Mouse (Mus musculus): ENCODE data around the gene Chrna4. TPM values are rescaled to one million over a fixed set of nuclear protein-coding genes. Genes with fewer than 3 reads are reported as not detected.

The Chrna4 gene
- polyA plus RNA-seq, 1 experiment from 2014 or later, result 5.5 TPM

DNA sequence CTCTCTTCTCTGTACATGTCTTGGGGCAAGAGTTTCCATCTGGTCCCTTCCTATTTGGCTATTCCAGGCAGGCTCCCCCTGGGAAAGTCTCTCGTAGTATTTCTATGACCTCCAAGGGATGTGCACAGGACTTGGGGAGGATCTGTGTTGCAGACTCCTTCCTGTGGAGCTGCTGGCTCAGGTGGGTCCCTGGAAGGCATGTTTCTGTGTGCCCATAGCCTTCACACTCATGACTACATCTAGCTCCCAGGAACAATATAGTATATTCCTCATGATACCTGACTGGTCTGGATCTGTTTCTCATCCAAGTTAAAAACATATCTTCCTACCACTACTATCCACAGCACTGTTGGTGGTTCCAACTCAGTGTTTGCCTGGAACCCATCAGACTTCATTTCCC lies 56.3 kb downstream of the Chrna4 start:
- Histone ChIP-seq H3K9me3 (no peaks in the 10 kb centered on the region), H3K36me3 (replicated peaks) (peaks cover 29% of the 10 kb centered on the region), H3K27me3 (replicated peaks; ENCODE audit: low read depth, poor library complexity, severe bottlenecking) (no peaks in the 10 kb centered on the region), H3K4me3 (no peak overlapping the region), H3K4me1 (peaks cover 18% of the 10 kb centered on the region), H3K27ac (replicated peaks) (peak overlapping the region; percentile 65)
- 65% methylated on average over 1 of the region's 1 CpGs for WGBS
- DNase-seq (ENCODE audit: low spot score), result no peak

DNA sequence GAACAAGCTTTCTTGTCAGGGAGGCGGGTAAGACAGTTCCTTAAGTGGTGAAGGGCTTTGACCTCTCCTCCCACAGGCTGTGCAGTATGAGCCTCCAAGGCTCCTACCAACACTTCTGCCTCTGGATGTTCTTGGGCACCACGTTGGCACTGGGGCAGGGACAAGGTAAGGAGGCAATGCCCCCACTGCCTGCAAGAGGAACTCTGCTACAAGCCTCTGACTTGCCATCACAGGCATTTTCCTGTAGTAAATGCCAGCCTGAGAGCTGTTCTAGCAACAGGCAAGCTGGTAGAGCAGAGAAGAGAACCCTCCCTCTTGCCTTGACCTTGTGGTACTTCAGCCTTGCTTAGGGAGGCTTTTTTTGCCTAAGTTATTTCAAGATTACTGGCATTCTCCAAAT lies 56.9 kb downstream of the Chrna4 start, which contains the start of gene Col20a1:
Gene Col20a1 (plus strand): TSS at position 87 of the 400 bp plus-strand sequence.
- Histone ChIP-seq H3K27ac (replicated peaks) (peak within 1 kb of the TSS; percentile 65), H3K9me3 (no peaks in the 10 kb centered on the region), H3K36me3 (replicated peaks) (peaks cover 34% of the 10 kb centered on the region), H3K27me3 (replicated peaks; ENCODE audit: low read depth, poor library complexity, severe bottlenecking) (no peaks in the 10 kb centered on the region), H3K4me3 (no peak within 1 kb of the TSS), H3K4me1 (peaks cover 18% of the 10 kb centered on the region)
- DNase-seq (ENCODE audit: low spot score), result no peak
- 51% methylated on average over 2 of the region's 2 CpGs for WGBS

DNA sequence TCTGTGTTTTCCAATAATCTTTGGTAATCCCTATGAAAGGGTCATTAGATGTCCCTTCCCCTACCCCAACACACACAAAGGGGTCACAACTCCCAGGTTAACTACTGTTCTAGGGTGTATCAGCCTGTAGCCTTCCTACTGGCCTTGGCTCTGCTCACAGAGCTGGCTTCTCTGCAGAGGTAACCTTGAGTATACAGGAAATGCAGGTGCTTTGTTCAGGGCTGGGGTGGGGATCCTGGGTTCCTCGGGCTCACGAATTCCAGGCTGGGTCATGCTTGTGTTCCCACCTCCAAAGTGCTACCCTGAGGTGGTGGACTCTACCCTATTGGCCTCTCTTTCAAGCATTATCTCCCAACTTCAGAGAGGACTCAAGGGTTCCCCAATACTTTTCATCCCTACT lies 57.7 kb downstream of the Chrna4 start:
- H3K4me1 ChIP-seq, result peaks cover 18% of the 10 kb centered on the region
- no peak for DNase-seq (ENCODE audit: low spot score)
- 87% methylated on average over 2 of the region's 2 CpGs for WGBS
- H3K36me3 ChIP-seq (replicated peaks), result peaks cover 43% of the 10 kb centered on the region
- no peak overlapping the region for H3K4me3 ChIP-seq
- H3K27me3 ChIP-seq (replicated peaks; ENCODE audit: low read depth, poor library complexity, severe bottlenecking), result no peaks in the 10 kb centered on the region
- no peaks in the 10 kb centered on the region for H3K9me3 ChIP-seq
- no peak overlapping the region for H3K27ac ChIP-seq (replicated peaks)

DNA sequence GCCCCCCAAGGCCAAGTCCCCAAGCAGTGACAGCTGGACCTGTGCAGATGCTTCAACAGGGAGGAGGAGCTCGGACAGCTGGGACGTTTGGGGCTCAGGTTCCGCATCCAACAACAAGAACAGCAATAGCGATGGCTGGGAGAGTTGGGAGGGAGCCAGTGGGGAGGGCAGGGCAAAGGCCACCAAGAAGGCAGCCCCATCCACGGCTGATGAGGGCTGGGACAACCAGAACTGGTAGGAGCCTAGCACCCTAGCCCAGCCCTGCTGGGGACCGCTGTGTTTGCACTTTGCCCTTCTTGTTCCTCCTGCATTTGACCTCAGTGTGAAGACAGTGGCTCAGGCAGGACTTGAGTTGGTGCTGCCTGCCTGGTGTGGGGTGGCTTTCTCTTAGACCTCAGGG lies 62.2 kb downstream of the Chrna4 start:
- 82% methylated on average over 6 of the region's 6 CpGs for WGBS
- Histone ChIP-seq H3K4me3 (no peak overlapping the region), H3K4me1 (no peaks in the 10 kb centered on the region), H3K27me3 (replicated peaks; ENCODE audit: low read depth, poor library complexity, severe bottlenecking) (no peaks in the 10 kb centered on the region), H3K36me3 (replicated peaks) (peaks cover 88% of the 10 kb centered on the region), H3K27ac (replicated peaks) (no peak overlapping the region), H3K9me3 (no peaks in the 10 kb centered on the region)
- no peak for DNase-seq (ENCODE audit: low spot score)

Other genes starting within 250 kb of the Chrna4 start
- 72.3 and 73.3 TPM in 2 replicates for gene Ythdf1, start 122.6 kb downstream of the Chrna4 start, polyA plus RNA-seq (2016; fragmentation: Nextera tagmentation; extraction: Ambion mirVana)
- 0.31 and 0.34 TPM in 2 replicates for gene Birc7, start 114.5 kb downstream of the Chrna4 start, polyA plus RNA-seq (2016; fragmentation: Nextera tagmentation; extraction: Ambion mirVana)
- gene Nkain4, start 88.8 kb downstream of the Chrna4 start, polyA plus RNA-seq (2016; fragmentation: Nextera tagmentation; extraction: Ambion mirVana), result 22.2 and 26.6 TPM in 2 replicates
- gene Arfgap1, start 76.3 kb downstream of the Chrna4 start, polyA plus RNA-seq (2016; fragmentation: Nextera tagmentation; extraction: Ambion mirVana), result 87.3 and 87.7 TPM in 2 replicates
- 0.26 and 0.62 TPM in 2 replicates for gene Col20a1, start 57.0 kb downstream of the Chrna4 start, polyA plus RNA-seq (2016; fragmentation: Nextera tagmentation; extraction: Ambion mirVana)
- 1.8 and 1.9 TPM in 2 replicates for gene Kcnq2, start 91.8 kb upstream of the Chrna4 start, polyA plus RNA-seq (2016; fragmentation: Nextera tagmentation; extraction: Ambion mirVana)
- gene Eef1a2, start 113.5 kb upstream of the Chrna4 start, polyA plus RNA-seq (2016; fragmentation: Nextera tagmentation; extraction: Ambion mirVana), result 0.11 TPM in 1 of 2 replicates, not detected in the other
- 351 and 375 TPM in 2 replicates for gene Ppdpf, start 143.7 kb upstream of the Chrna4 start, polyA plus RNA-seq (2016; fragmentation: Nextera tagmentation; extraction: Ambion mirVana)
- not detected in 2 replicates for gene Ptk6, start 159.2 kb upstream of the Chrna4 start, polyA plus RNA-seq (2016; fragmentation: Nextera tagmentation; extraction: Ambion mirVana)
- 0.05 and 0.16 TPM in 2 replicates for gene Srms, start 169.6 kb upstream of the Chrna4 start, polyA plus RNA-seq (2016; fragmentation: Nextera tagmentation; extraction: Ambion mirVana)
- gene Fndc11, start 176.5 kb upstream of the Chrna4 start, polyA plus RNA-seq (2016; fragmentation: Nextera tagmentation; extraction: Ambion mirVana), result 0.25 and 0.26 TPM in 2 replicates
- gene Helz2, start 198.5 kb upstream of the Chrna4 start, polyA plus RNA-seq (2016; fragmentation: Nextera tagmentation; extraction: Ambion mirVana), result 1.1 and 1.4 TPM in 2 replicates
- 18.7 and 20.2 TPM in 2 replicates for gene Gmeb2, start 244.5 kb upstream of the Chrna4 start, polyA plus RNA-seq (2016; fragmentation: Nextera tagmentation; extraction: Ambion mirVana)

All from embryonic facial prominence, embryonic 10.5 days (tissue).